Mouse (Mus musculus) myocyte (in vitro differentiated cells): ENCODE measurements around the gene Stat6.
"Not testable (repeated sequence)": the region's sequence is repeated elsewhere in the genome, so short reads cannot be mapped to it uniquely, and the experiment has no call there.

Source experiments
- CEBPB ChIP-seq: IDR thresholded peaks from 2 replicates; pipeline ENCODE4 v1.6.1; 2011; ENCODE audit warnings: mild to moderate bottlenecking, moderate library complexity; ENCODE audit not compliant: poor library complexity, insufficient read depth, severe bottlenecking
- E2F4 ChIP-seq: IDR thresholded peaks from one replicate; pipeline ENCODE4 v1.6.1; 2011; ENCODE audit warnings: mild to moderate bottlenecking, control low read depth, moderate library complexity; ENCODE audit not compliant: insufficient read depth
- POLR2A ChIP-seq: IDR thresholded peaks from one replicate; pipeline ENCODE4 v1.6.1; 2011; ENCODE audit warnings: low read depth, mild to moderate bottlenecking, control low read depth, moderate library complexity; ENCODE audit not compliant: insufficient read length
- TCF12 ChIP-seq: IDR thresholded peaks from one replicate; pipeline ENCODE4 v1.6.1; 2011; ENCODE audit warnings: mild to moderate bottlenecking, control low read depth; ENCODE audit not compliant: poor library complexity, insufficient read depth, severe bottlenecking
- USF1 ChIP-seq: IDR thresholded peaks from one replicate; pipeline ENCODE4 v1.6.1; 2011; ENCODE audit warnings: low read depth, mild to moderate bottlenecking, control low read depth, moderate library complexity

DNA sequence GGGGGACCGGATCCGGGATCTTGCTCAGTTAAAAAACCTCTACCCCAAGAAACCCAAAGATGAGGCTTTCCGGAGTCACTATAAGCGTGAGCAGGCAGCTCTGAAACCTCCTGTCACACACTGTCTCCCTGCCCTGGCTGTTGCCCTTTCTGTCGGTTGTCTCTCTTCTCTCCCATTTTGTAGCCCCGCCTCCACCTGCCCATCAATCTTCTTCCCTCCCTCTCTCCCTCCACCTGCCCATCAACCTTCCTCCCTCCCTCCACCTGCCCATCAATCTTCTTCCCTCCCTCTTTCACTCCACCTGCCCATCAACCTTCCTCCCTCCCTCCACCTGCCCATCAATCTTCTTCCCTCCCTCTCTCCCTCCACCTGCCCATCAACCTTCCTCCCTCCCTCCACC, 14.8 kb downstream of the Stat6 start:
- not testable (repeated sequence) for TF ChIP-seq POLR2A, E2F4, TCF12, USF1, CEBPB
